Mouse (Mus musculus) embryonic stem cell, embryonic (primary cell): ENCODE measurements at regions not wholly inside any gene's neighbourhood (a gene's known extent, or its start where the extent isn't known, plus 50 kb on each side); places are given as distances from the start of the nearest gene placed in this dataset.
"Not testable (repeated sequence)": the region's sequence is repeated elsewhere in the genome, so short reads cannot be mapped to it uniquely, and the experiment has no call there.

Experiments
- CTCF ChIA-PET, 4 experiments: fragments of 300-600 bp in 2 of 4; fragments of 350-600 bp in 2 of 4; sonication (Branson Sonifier 250); formaldehyde crosslinking; loops; one replicate each; lab custom pipeline; 2022; ENCODE audit warnings: inconsistent platforms in 2 of 4; lab: Charles Lee
- POLR2A ChIA-PET, 4 experiments: fragments of 300-600 bp in 2 of 4; fragments of 350-600 bp in 2 of 4; sonication (Branson Sonifier 250); formaldehyde crosslinking; loops; one replicate each; lab custom pipeline; 2022; ENCODE audit warnings: antibody characterized with exemption in 4 of 4, inconsistent platforms in 1 of 4; lab: Charles Lee

DNA sequence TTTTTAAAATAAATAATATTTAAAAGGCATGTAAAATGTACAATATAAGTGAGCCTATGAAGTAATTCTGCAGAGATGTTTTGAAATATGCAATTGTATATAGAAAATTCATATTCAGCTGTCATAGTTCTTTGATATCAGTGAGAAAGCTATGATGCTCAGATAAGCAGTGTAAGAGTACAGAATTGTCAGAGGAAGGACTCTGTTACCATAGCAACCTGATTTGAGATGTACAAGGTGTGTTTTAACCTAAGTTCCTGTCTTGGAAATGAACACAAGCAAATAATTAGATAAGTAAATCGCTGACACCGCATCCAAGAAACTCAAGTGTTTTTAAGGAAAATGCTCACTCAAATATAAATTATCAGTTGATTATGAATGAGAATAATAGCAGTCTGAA, 271.8 kb downstream of the Gabrg2 start:
- ChIA-PET POLR2A (no interaction called here), CTCF (interaction anchor here in 1 of 4 experiments (0.5 kb wide), 1 partner anchor 1788 kb away, joined by 3 read pairs; no protein-coding TSS in a partner anchor)

DNA sequence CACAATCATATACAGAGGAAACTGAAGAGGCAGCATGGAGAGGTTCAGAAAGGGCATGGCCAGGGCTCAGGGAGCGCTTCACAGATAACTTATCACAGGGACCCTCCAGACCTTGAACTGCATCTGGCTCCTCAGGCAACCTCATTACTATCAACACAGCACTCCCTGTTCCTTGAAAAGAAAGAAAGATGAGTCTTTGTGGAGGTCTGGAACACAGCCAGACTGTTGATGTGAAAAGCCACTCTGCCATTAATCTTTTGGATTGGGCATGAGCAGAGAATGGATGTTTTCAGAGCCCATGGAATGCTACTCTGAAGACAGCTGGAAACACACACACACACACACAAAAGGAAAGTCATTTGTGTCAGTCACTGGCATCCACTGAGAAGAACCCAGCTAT, 284.0 kb downstream of the Gabrg2 start:
- ChIA-PET CTCF (no interaction called here), POLR2A (no interaction called here)

DNA sequence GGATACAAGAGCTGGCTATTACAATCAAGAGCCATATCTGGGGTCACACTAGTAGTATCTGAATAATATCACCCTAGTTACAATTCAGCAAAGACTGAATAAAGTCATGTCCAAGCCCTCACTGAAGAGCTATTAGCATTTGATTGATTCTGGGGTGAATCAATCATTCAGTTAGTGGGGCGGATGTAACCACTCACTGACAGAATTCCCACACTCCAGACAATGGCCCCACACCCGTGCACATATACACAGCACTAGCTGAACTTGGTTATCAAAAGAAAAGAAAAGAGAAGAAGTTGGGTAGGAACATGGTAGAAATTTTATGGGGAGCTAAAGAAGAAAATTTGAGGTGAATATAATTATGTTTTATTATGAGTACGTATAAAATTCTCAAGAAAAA, 310.0 kb downstream of the Gabrg2 start:
- POLR2A ChIA-PET, result no interaction called here
- CTCF ChIA-PET, result no interaction called here

DNA sequence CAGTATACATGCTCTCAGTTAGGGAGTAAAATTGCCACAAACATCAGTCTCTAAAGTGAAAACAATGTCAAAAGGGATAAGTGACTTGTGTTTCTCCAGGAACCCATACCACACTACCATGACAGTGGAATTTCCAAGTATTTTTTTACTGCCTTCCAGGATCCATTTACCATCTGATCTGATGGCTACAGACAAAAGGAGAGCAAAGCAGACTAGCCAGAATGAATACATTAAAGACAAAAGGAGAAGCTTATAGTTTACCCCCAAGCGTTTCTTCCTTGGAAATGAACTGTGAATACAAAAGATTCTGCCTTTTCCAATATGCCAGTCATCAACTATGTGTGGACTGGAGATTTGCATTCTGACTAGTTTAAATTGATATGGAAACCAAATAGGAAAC, 317.7 kb downstream of the Gabrg2 start:
- POLR2A ChIA-PET, result no interaction called here
- CTCF ChIA-PET, result no interaction called here

DNA sequence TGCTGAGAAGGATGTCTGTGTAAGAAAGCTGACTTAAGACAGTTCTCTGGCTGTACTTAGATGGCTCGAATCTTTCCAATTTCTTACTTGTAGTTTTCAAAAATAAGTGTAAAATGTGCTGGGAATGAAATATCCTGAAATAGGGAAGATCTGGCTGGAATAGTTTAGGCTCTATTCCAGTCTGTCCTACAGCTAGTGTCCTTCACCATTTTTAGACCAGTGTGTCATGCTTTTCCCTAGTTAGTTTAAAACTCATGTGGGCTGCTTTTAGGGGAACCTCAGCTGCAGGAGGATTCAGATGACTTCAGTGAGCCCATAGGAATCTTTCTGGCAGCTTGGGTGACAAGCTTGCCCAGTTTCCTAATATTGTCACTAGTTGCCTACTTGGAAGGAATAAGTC, 348.1 kb downstream of the Gabrg2 start:
- ChIA-PET CTCF (no interaction called here), POLR2A (no interaction called here)

DNA sequence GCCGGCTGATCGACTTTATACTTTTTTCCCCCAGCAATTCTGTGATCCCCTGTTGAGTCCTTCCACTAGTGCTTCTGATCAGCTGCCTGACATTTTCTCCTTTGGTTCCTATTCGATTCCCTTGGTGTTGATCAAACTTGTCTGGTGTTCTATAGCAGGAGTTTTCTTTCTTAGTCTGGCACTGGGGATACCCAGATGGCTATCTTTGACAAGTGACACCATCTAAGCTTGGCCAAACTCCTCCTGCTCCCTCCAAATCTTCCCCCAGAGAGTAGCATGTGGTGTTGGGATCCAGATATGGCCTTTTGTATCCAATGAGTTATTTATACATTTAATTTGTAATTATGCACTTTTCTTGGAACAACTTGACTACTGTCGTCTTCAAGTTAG, 355.2 kb downstream of the Gabrg2 start:
- ChIA-PET POLR2A (no interaction called here), CTCF (no interaction called here)

DNA sequence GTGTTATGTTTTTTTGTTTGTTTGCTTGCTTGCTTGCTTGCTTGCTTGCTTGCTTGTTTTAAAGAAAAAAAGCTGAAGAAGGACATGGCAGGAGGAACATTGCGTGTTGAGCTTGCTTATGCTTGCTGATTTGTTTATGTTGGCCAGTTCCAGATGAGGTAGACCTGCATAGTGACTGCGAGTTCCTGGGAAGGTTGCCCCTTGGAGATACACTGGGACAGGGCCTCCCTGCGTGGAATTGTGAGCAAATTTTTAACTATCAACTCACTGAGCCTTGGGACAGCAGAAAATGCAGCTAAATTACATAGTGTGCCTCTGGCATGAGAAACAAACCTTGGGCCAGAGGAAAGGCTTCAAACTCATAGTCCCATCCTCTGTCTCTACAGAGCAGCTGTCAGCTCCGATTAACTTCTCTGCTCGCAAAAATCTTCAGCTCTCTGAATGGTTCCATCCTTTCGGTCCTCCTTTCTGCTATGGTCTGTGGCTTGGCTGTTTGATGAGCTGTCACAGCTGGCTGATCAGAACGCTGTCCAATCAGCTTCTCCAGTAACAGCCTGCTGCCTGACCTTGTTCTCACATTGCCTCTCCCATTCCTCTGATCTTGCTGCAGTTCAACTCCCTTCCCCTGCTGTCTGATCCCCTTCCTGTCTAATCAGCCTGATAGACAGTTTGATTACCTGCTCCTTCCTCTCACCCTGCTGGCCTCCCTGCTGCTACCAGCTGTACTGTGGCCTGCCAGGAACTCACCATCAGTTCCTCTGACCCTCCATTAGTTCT, 355.7 kb downstream of the Gabrg2 start:
- POLR2A ChIA-PET, result no interaction called here
- CTCF ChIA-PET, result no interaction called here

DNA sequence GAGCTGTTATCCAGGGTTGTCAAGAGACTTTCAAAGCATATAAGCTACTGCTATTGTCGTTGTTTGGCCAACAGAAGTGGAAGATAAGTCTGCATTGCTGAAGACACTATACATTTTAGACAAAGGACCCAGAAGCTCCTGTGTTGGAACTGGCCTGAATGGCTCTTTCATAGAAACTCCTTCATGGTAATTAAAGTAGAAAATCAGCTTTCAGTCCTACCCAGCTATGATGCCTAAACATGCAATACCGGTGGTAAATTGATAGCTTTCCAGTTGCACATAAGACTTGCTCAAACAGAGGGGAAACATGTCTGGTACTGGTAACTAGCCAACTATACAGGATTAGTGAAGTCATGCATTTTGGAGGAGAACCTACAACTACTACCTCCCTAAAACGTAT, 356.6 kb downstream of the Gabrg2 start:
- ChIA-PET CTCF (no interaction called here), POLR2A (no interaction called here)

DNA sequence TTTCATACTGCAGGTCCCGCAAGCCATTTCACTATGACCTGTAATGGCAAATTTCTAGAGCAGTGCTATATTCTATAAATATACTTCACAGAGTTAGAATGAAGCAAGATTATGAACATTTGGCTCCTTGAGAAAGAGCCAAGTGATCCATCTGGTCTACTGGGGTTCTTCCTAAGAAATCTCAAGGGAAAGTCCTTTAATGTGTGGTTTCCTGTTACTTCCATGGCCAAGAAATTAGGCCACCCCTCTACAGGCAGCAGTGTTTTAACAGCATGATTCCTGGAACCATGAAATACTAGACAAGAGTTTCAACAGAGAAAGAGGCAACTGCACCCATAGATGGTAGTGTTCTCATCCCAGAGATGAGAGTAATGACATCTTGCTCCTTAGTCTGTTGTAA, 401.7 kb downstream of the Gabrg2 start:
- CTCF ChIA-PET, result no interaction called here
- POLR2A ChIA-PET, result no interaction called here

DNA sequence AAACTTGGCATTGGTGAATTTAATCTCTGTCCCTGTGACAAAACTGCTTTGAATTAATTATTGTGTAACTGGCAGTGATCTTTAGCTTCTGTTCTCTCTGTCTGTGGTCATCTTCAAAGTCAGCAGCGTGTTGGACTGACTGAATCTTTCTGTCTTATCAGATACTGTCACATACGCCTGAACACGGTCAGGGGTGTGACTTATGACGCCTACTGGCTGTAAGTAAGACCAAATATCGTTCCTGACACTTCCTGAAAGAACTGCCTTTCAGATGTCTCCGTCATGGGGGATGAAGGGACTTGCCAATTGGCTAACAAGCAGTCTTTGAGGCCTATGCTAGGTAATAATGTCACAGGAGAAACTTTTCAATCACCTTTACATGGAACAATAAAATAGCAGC, 402.2 kb downstream of the Gabrg2 start:
- POLR2A ChIA-PET, result interaction anchor here in 1 of 4 experiments (0.7 kb wide), 1 partner anchor 110 kb away, joined by 3 read pairs; no protein-coding TSS in a partner anchor
- CTCF ChIA-PET, result no interaction called here

DNA sequence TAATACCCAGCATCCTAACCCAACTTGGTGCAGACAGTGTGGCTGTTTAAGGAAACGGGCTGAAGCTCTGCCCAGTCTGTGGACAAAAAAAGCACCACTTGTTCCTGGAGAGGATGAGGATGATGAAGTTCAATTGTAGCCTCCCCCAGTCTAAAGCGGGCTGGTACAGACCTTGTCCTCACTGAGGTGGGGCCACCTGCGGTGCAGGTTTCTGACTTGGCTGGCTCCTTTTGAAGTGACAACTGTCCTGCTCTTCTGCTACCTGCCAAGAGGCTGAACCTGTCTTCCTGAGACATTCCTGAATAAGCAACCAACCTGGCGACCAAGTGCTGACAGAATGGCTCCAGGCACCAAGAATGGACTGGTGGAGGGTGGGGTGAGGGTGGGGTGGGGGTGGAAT, 409.2 kb downstream of the Gabrg2 start:
- CTCF ChIA-PET, result not testable (repeated sequence)

More for the DNA sequence above, 409.2 kb downstream of the Gabrg2 start:
- POLR2A ChIA-PET, result not testable (repeated sequence)
